Mouse (Mus musculus): ENCODE measurements at regions not wholly inside any gene's neighbourhood (a gene's known extent, or its start where the extent isn't known, plus 50 kb on each side); places are given as distances from the start of the nearest gene placed in this dataset.

DNA sequence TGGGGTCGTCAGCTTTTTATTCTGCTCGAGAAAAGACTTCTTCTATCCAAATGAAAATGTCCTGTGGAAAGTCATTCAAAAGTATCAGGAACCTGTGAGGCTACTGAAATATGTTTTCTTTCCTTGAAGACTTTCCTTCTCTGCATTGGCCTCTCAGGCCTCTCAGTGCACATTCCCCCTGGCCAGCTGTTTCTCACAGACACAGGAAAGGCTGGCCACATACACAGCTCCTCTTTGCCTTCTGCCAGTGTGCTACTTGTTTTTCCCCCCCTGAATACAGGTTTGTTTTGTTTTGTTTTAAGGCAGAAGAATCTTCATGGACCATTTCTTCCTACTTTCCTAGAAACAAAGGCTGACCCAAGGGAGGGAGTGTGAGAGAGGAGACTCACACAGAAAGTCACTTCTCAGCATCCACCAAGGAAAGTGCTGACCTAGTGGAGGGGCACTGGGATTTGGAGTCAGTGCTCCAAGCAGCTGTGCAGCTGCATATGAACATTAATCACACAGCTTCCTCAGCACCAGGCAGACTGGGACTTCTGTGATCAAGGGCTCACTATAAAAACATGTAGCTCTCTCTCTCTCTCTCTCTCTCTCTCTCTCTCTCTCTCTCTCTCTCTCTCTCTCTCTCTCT, 324.0 kb downstream of the Etaa1 start:
- no peak for DNase-seq (ENCODE audit: low spot score)

GRCm38 (mm10) chr11:17630172-17630553, 323.5 kb downstream of the Etaa1 start:
- DNase-seq (ENCODE audit: low spot score) = no peak

- no peak for DNase-seq (ENCODE audit: low spot score)
These were observed 316.5 kb downstream of the Etaa1 start for GRCm38 (mm10) chr11:17637158-17637557.

DNA sequence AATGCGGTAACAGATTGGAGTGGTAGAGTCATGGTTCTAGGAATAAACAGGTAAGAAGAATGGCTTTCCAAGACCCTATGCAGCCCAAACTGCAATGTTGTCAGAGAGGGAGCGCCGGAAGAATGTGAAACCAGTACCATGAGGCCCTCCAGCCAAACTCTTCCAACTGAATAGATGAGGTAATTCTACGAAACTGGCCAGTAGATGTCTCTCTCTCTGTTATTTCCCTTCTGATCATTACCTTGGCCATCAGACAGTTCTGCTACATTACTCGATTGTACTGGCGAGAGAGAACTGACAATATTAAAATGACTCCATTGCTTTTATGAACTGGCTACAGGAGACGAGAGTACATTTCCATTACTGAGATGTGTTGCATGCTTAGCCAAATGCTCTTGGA, 313.8 kb downstream of the Etaa1 start:
- no peak for DNase-seq (ENCODE audit: low spot score)

GRCm38 (mm10) chr11:17647441-17647840, 306.2 kb downstream of the Etaa1 start:
- DNase-seq (ENCODE audit: low spot score) = no peak

- DNase-seq (ENCODE audit: low spot score) = no peak
These were observed 302.1 kb downstream of the Etaa1 start for GRCm38 (mm10) chr11:17651389-17652156.

DNA sequence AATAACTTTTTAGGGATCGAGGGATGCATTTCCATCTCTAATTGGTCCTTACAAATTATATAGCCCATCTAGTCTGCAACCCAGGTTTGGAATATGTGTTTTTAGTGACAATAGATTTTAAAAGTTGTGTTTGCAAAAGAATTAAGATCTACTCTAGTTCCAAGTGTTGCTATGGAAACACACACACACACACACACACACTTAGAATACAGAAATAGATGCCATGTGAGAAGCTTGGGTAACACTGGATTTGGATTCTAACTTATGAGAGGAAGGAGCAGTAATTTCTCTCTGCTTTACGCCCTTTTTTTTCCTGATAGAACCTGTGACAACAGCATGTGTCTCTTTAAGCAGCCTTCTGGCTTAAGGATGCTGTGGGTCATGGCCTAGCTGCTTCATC, 297.8 kb downstream of the Etaa1 start:
- DNase-seq (ENCODE audit: low spot score) = no peak

- DNase-seq (ENCODE audit: low spot score) = no peak
These were observed 296.0 kb downstream of the Etaa1 start for GRCm38 (mm10) chr11:17657720-17658119.

DNA sequence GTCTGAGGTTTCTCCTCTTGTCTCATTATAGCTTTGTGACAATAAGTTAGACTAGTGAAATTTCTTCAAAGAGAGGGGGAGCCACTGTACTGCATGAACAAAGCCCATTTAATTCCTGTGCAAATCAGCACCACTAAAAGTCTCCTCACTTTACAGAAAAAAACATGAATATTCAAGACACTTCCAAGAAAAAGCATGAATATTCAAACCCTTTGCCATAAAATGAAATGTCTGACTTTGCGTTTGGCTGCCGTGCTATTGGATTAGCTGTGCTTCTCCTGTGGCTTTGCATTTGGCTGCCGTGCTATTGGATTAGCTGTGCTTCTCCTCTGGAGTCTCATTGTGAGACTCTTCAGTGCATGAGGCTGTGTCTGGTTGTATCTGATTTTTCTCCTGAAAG, 295.4 kb downstream of the Etaa1 start:
- DNase-seq (ENCODE audit: low spot score) = no peak

DNA sequence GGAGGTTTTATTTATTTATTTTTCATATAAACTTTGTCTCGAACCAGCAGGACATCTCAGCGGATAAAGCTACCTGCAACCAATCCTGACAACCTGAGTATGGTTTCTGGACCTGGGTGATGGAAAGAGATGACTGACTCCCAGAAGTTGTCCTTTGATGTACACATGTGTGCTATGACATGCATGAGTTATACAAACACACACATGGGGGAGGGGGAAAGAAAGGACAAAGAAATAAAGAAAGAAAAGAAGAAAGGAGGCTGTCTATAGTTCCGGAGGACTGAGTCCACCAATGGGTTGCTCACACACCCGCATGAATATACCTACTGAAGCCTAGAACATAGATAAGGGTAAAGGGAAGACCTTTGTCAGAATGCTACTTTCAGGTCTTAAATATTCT, 295.0 kb downstream of the Etaa1 start:
- DNase-seq (ENCODE audit: low spot score) = no peak

- peak; percentile 34 for DNase-seq (ENCODE audit: low spot score)
These were observed 289.8 kb downstream of the Etaa1 start for GRCm38 (mm10) chr11:17663893-17664292.

- no peak for DNase-seq (ENCODE audit: low spot score)
These were observed 287.8 kb downstream of the Etaa1 start for GRCm38 (mm10) chr11:17665624-17666552.

GRCm38 (mm10) chr11:17680998-17681397, 272.7 kb downstream of the Etaa1 start:
- no peak for DNase-seq (ENCODE audit: low spot score)

DNA sequence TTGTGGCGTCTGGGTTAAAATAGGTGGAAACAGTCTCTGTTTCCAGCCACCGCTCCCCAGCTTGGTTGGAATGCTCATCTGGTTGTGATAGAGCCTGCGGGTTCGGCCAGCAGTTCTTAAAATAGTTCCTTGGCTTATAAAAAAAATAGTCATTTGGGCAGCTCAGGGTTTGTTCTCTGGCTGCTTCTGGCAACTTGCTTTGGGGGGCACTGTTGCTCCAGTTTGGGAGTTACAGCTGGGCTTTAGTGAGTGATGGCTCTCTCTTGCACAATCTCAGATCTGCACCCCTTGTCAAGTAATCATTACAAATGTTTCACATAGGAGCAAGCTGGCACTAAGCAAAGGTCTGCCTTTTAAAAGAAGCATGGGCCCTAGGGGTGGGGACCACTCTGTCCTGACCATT, 268.0 kb downstream of the Etaa1 start:
- DNase-seq (ENCODE audit: low spot score) = peak; percentile 32

- no peak for DNase-seq (ENCODE audit: low spot score)
These were observed 266.9 kb downstream of the Etaa1 start for GRCm38 (mm10) chr11:17686806-17687205.

DNA sequence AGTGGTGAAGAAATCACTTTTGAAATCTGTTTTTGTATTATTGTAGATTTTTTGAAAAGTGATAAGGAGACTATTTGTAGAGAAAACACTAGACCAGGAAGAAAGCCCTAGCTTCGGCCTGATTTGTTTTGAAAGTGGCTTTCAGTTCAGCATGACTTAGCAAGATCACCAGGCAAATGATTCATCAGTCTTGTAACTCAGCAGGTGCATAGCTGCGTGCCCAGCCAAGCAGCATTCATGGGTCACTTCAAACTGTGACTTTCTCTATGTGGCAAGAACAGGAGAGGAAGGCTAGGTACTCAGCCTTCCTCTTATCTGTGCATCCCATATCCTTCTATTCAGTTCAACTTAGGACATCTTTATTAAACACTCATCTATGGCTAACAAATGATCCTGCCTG, 259.5 kb downstream of the Etaa1 start:
- DNase-seq (ENCODE audit: low spot score) = no peak

DNA sequence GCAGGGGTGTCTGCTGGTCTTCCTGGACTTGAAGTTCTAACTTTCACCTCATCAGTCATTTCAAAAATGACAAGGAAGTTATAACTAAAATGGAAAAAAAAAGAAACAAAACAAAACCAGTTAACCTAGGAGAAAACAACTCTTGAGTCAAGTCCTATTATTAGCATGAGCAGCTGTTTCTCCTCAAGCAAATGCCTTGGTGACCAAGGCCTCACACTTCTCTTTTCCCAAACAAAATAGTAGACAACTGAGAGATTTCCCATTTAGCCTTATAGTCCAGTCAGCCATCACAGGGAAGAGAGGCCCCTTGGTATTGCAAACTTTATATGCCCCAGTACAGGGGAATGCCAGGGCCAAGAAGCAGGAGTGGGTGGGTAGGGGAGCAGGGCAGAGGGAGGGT, 244.9 kb downstream of the Etaa1 start:
- DNase-seq (ENCODE audit: low spot score) = no peak

DNA sequence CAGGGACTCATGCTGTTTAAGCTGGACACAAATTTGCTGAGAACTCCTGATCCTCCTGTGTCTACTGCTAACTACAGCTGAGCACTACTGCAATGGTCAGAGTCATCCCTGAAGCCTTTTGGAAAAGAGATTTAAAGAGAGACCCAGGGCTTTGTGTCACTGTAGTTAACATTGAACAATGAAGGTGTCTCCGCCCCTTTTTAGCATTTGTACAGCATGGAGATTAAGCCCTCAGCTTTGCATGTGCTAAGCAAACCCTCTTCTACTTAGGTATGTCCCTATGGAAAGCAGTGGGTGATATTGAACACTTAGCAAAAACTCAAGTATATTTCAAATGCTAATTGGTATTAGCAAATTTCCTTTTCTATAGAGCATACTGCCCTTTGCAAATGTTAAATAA, 231.6 kb downstream of the Etaa1 start:
- DNase-seq (ENCODE audit: low spot score) = no peak

- peak; percentile 7 for DNase-seq (ENCODE audit: low spot score)
These were observed 226.2 kb downstream of the Etaa1 start for GRCm38 (mm10) chr11:17727258-17728034.

DNA sequence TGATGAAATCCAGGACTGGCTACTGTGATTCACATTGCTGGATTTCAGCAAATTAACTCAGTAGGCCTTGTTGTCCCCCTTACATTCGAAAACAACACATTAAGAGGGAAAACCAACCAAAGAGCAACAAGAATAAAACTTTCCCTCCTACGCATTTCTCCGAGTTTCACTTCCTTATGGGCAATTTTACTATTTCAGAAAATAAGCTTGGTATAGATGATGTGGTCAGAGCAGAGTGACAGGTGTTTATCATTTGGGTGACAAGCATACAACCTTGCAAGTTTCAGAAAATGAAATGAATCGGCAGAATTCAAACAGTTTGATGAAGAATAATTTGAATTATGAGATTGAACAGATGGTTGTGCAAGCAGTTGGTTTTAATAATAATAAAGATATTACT, 220.6 kb downstream of the Etaa1 start:
- DNase-seq (ENCODE audit: low spot score) = no peak

DNA sequence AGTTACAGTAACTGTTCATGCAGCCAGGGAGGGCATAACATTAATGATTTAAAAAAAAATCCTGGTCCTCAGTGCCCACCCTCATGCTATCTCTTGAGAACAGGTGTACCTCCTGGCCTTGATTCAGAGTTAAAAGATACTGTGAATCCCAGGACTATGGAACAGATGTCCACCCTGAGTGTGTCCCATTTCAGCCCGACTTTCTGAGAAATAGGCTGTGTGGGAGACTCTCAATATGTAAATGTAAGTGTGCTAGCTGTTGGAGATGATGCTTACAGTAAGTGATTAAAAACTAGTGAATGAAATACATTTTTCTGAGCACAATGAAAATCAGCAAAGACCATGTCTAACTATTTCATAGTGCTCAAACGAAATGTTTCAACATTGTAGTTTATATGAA, 219.2 kb downstream of the Etaa1 start:
- no peak for DNase-seq (ENCODE audit: low spot score)

DNA sequence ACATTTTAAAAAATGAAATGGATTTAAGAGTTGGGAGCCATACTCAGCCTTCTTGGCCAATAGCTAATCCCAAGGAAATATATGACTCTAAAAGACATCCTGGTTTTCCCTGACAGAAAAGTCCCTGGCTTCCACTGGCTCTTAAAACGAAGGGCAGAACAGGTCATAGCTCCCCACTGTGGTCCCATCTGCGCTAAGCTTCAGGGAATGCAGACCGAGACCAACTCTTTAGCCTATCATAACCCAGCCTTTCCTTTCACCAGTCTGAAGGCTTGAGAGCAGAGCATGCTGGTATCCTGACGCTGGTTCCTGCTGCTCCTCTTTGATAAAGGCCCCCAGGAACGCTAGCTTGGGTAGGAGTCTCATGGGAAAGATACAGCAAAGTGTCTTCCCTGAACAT, 214.8 kb downstream of the Etaa1 start:
- DNase-seq (ENCODE audit: low spot score) = no peak
